Mouse (Mus musculus) testis, postnatal 10 days (tissue): ENCODE measurements around the gene Prkca.

Experiments
- DNase-seq: peaks from one replicate; pipeline ENCODE4 v3.0.0; 2021; ENCODE audit warnings: low spot score

Prkca gene

GRCm38 (mm10) chr11:108340293-108340692 is 3.4 kb downstream of the Prkca start:
- no peak for DNase-seq

- no peak for DNase-seq
These were observed 7.3 kb downstream of the Prkca start for GRCm38 (mm10) chr11:108336445-108336844.

DNA sequence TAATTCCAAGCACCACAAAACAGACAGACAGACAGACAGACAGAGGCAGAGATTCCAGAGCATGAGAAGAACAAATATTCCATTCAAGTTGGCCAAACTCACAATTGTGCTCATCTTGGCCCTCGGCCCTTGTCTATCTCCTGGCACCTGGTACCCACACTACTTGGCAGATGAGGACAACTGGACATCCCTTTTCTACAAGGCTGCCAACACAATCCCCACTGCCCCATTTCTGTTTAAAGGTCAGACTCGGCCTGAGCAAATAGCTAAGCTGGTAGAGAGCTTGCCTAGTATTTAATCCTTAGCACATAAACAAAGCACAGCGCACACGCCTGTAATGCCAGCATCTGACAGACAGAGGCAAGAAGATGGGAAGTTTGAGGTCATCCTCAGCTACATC is 8.2 kb downstream of the Prkca start:
- no peak for DNase-seq

DNA sequence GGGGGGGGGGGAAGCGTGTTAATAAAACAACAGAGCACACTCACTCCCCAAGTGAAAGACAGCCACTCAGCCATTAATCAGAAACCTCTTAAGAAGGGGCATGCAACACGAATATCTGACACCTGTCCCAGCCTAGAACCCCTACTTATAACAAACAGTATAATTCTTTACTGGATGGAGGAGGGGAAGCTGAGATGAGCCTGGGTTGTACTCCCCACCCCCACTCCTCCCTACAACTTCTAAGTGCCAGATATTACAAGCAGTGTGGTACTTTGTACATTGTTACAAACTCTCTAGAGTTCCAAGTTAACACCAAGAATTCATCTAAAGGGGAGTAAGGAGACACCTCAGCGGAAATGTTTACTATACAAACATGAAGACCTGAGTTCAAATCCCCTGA is 9.1 kb downstream of the Prkca start:
- no peak for DNase-seq

DNA sequence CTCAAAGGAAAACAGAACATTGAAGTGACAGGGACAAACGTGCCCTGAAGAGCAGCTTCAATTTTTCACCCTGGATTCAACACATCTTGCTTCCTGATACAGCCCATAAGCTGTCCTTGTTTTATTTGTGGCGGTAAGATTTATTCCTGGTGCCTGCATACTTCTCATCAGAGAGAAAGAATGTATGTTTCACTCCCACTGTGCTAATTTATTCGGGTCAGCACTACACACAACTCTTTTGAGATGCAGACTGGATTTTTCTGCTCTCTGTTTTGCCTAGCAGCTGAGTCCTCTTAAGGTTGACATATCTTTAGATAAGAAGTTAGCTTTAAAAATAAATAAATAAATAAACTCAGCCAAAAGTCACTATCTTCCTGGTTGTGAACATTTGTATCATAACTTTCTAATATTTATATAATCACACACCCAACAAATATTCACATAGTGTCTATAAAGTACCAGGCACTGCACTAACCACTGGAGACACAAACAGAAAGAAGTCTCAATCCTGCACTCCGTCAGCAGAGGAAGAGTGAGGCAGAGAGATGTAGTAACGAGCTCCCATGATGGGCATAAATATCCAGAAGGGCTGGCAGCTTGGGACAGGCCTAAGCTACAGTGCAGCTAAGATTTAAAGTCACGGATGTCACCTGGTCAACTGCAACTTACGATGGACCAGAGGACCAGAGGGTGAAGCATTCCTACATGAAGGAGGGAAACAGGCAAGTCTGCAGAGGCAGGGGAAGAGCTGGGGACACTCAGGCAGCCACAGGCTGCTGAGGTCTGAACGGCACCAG is 9.9 kb downstream of the Prkca start:
- DNase-seq = no peak

GRCm38 (mm10) chr11:108333006-108333405 is 10.7 kb downstream of the Prkca start:
- no peak for DNase-seq

- no peak for DNase-seq
These were observed 12.9 kb downstream of the Prkca start for GRCm38 (mm10) chr11:108330818-108331217.

- DNase-seq = no peak
These were observed 17.8 kb downstream of the Prkca start for GRCm38 (mm10) chr11:108325943-108326342.

DNA sequence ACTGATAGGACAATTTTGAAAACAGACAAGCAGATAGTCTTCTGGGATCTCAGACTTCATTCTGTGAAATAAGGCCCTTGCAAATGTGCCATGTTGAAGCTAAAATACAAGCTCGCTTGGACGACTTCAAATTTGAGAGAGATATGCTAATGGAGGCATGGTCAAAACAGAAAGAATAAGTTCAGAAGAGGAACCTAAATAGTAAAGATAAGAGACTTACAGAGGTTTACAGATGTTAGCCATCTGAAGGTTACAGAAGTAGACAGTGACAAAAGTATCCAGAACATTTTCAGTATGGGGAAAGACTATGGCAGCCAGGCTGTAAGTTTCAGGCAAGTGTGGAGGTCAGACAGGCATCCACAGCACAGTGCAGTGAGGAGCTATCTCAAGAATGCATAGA is 21.6 kb downstream of the Prkca start:
- no peak for DNase-seq

GRCm38 (mm10) chr11:108320561-108320960 is 23.2 kb downstream of the Prkca start:
- DNase-seq = no peak

DNA sequence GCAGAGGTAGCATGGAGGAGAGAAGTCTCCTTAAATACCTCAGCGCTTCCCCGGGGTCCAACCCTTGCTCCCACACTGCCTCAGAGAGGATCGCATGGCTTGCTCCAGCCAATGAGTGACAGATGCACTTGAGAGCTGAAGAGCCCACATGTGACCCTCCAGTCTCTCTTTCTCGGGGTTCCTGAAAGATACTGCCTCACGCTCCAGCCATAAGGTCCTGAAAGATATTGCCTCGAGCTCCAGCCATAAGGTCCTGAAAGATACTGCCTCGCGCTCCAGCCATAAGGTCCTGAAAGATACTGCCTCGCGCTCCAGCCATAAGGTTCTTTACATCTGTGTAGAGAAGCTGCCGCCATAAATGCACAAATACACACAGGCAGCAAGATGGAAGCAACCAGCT is 24.6 kb downstream of the Prkca start:
- no peak for DNase-seq

- DNase-seq = no peak
These were observed 25.9 kb downstream of the Prkca start for GRCm38 (mm10) chr11:108317878-108318277.

DNA sequence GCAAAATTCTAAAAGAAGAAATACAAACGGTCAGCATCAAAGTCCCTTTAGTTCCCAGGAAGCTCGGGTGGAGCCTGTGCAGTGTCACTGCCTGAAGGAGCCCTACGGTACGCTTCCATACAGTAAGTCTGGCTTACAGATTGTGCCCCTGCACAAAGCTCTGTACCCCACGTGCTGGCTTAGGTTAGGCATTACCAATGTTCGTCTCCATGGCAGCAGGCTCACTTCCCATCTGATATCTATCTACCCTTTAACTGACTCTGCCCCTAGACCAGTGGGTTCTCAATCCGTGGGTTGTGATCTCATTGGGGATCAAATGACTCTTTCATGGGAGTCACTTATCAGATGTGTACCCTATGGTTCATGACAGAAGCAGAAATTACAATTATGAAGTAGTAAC is 28.0 kb downstream of the Prkca start:
- DNase-seq = no peak

- DNase-seq = no peak
These were observed 31.2 kb downstream of the Prkca start for GRCm38 (mm10) chr11:108312516-108312915.

GRCm38 (mm10) chr11:108311912-108312311 is 31.8 kb downstream of the Prkca start:
- DNase-seq = no peak

DNA sequence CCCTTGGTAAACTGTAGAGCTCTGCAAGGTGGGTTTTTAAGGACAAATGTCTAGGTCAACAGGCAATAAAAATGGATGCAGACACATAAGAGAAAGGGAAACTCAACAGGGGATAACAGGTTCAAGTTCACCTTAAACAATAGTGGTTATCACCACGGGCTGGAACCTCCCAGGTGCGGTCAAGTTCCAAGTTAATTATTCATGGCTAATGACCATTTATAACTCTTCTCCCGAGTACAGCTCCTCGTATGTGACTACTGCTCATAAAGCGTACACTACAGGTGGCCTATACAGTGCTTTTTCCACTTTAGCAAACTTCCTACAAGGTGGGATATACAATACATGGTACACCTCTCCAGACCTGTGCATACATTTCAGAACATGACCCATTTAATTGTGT is 33.9 kb downstream of the Prkca start:
- no peak for DNase-seq

- no peak for DNase-seq
These were observed 35.5 kb downstream of the Prkca start for GRCm38 (mm10) chr11:108308253-108308652.

GRCm38 (mm10) chr11:108307258-108307657 is 36.5 kb downstream of the Prkca start:
- DNase-seq = no peak

DNA sequence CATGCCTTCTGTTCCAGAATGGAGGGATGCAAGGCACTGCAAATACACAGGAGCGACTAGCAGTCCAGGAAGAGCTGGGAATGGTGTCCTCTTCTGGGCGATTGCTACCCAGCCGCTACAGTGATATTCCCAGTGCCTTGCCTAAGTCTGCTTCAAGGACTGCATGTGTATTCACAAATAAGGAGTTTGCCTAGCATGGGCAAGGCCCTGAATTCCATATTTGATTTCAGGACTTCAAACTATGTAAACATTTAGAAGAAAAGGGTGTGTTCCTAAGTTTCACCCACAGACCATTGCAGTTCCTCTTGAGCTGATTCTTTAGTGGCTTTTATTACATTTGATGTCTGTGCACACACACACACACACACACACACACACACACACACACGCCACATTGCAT is 39.9 kb downstream of the Prkca start:
- DNase-seq = no peak

GRCm38 (mm10) chr11:108301796-108302490 is 41.8 kb downstream of the Prkca start:
- DNase-seq = no peak

DNA sequence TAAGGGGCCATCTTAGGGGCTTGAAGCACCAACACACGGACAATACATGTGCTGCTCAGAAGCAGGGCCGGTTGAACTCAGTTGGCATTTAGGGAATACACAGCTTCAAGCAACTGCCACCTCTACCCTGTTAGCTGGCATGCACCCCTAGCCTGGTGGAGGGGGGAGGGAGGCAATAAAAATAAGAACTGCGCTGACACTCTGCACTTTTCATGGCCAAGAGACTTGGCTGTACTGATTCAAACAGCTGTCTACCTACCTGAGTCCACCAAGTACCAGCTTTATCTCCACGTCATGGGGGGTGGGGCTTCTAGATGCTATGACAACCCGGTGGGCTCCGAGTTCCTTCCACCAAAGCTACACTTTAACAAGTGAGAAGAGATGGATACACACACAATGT is 42.7 kb downstream of the Prkca start:
- DNase-seq = no peak

GRCm38 (mm10) chr11:108300443-108300842 is 43.3 kb downstream of the Prkca start:
- no peak for DNase-seq

- no peak for DNase-seq
These were observed 43.8 kb downstream of the Prkca start for GRCm38 (mm10) chr11:108299913-108300312.

DNA sequence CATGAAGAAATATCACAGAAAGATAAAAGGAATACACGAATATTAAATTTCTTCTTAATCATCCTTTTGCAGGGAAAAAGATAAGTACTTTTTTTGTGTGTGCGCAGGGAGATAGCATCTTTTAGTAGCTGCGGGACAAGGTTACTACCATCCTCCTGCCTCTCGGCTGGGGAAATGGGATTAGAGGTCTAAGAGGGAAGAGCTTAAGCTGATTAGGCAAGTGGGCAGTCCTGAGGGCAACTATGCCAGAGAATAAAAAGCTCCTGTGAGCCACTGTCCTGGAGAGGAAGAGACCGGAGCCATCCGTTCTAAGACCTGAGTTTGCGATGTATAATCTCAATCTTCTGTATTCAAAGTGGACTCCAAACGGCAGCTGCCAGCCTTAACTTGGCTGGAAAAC is 45.8 kb downstream of the Prkca start:
- no peak for DNase-seq
